Mouse (Mus musculus): ENCODE data around the gene Ddx6. TPM values are rescaled to one million over a fixed set of nuclear protein-coding genes. Genes with fewer than 3 reads are reported as not detected.
A peak's percentile ranks its signal among the peaks of the same experiment; 100 is the strongest.
"Not testable (repeated sequence)": the region's sequence is repeated elsewhere in the genome, so short reads cannot be mapped to it uniquely, and the experiment has no call there.

Ddx6 gene
- total RNA-seq (2021) = 100 to 1,000 TPM; 114 to 115 TPM

DNA sequence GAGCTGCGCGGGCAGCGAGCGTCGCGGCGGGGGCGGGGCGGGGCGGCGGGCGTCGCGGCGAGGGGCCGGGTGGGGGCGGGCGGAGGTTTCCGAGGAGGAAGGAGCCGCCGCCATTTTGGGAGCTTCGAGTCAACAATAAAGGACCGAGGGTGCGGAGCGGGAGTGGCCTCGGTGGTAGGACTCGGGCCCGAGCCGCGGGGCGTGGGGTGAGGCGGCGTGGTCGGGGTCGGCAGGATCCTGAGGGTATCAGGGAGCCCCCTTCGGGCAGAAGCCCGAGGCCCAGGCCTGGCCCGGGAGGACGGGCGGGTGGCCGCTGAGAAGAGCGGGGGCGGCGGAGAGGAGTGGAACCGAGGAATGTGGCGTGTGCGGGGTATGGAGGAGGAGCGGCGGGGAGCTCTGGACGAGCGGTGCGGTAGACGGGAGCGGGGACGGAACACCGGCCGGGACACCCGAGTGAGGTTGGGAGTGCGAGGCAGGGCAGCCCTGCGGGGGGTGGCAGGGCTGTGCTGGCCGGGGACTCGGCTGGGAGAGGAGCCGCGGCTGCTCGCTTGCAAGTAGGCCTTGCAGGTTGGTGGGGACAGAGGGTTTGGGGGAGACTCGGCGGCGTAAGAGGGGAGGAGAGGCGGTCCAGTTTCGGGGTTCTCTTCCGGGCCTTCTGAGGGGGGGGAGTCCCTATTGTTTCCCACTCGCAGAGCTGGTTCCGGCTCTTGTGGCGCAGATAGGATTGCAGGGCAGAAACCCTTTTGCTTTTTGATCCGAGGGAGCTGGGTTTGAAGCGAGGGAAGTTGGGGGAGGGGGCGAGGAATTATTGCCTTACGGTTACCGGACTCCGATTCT, at the start of gene Ddx6:
TSS of gene Ddx6 (plus strand) at position 114 of the 837 bp plus-strand sequence.
- DNase-seq (ENCODE audit: extremely low spot score in 1 of 2, low spot score in 2 of 2) = peak; percentile 51 to 89
- intact Hi-C loops (cut with DNase I) = loop anchor here (5.0 kb wide), 2 partner anchors 78 to 98 kb away; no protein-coding TSS in a partner anchor

DNA sequence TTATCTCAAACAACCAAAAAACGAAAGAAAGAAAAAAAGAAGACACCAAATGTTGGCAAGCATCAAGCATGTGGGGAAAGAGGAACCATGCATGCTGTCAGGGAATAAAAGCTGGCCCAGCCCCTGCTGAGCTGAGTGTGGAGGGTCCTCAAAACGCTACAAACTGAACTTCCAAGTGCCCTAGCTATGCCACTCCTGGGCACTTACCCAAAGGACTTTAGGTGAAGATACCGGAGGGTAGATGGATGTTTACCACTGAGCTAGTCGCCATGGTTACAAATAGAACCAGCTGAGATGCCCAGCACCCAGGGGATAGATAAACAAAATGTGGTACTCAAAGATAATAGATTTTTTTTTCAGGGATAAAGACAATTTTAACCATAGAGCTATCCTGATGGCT, 43.1 kb upstream of the Ddx6 start, which contains the start of gene Cxcr5:
TSS of gene Cxcr5 (minus strand) at position 281 of the 400 bp plus-strand sequence.
- intact Hi-C loops (cut with DNase I) = no loop called here
- no peak for DNase-seq (ENCODE audit: extremely low spot score in 1 of 2, low spot score in 2 of 2)

DNA sequence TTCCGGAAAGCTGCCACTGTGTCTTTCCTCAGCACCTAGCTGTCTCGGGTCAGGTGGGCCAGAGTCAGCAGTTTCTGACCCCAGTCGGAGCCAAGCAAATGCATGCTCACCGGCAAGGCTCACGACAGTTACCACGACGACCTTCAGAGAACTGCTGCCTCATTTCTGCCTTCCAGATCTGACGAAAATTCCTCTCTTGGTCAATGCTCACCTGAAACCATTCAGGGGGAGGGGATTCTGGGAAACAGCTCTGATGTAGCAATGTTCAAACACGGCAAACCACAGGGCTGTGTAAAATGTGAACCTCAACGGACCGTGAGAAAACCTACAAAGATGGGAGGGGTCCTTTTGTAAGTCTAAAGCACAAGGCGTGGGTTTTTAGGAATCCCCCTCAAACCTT, 41.8 kb upstream of the Ddx6 start:
- DNase-seq (ENCODE audit: extremely low spot score in 1 of 2, low spot score in 2 of 2) = no peak
- intact Hi-C loops (cut with DNase I) = no loop called here

DNA sequence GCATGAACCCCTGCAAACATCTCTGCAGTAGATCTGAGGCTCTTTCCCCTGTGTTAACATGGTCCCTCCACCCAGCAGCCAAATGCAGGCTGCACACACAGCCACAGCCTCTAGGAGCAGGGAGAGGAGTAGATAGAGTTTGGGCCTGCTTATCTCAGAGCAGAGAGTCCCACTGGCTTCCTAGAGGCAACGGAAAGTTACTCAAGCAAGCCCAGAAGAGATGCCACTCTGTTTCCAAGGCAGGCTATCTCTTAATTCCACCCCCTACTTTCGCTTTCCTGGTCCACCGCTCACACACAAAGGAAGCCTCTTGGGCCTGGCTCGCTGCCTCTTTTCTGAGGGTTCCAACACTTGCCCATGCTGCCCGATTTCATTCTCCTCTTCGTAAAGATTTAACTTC, 39.3 kb upstream of the Ddx6 start:
- intact Hi-C loops (cut with DNase I) = no loop called here
- no peak for DNase-seq (ENCODE audit: extremely low spot score in 1 of 2, low spot score in 2 of 2)

DNA sequence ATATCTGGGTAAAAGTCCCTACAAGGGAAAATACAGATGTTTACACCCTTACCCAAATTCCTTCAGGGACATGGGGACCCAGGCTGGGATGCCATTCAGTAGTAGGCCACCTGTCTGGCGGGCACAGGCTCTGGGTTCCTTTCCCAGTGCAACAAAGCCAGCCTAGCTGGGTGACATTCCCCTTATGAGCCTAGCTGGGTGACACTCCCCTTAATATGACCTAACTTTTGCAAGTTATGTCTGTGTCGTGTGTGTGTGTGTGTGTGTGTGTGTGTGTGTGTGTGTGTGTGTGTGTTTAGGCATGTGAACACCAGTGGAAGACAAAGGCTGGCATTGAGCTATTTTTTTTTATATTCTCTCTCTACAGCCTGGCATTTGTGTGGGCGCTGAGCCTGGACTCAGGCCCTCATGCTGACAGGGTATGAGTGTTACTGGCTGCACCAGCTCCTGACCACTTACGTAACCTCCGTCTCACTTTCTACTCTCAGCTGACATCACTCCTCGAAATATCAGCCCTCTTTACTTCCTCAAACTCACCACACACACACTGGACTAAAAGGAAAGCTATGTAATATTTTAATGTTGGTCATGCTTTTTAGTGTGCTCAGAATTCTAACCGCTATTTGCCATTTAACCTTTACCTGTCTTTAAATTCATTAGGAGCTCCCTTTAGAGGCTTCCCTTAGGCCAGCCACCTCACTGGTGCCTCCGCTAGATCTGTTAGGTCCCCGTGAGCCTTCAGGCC, 37.2 kb upstream of the Ddx6 start:
- DNase-seq (ENCODE audit: extremely low spot score in 1 of 2, low spot score in 2 of 2) = no peak
- intact Hi-C loops (cut with DNase I) = no loop called here

DNA sequence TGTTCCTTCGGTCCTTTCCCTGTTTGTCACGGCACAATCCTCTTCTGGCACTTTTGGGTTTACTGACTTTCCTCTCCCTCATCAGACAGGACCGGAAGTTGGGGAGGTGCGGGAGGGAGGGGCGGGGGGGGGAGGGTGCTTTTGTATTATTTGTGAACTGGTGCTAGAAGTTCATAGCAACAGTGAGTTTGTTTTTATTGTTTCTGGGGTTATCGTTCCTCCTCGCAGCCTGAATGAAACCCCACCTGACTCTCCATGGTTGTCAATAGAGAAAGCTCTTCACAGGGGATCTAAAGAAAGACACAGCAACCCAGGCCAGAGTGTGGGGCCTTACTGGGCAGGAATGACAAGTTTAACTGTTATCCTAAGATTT, 36.6 kb upstream of the Ddx6 start:
- intact Hi-C loops (cut with DNase I) = no loop called here
- no peak for DNase-seq (ENCODE audit: extremely low spot score in 1 of 2, low spot score in 2 of 2)

DNA sequence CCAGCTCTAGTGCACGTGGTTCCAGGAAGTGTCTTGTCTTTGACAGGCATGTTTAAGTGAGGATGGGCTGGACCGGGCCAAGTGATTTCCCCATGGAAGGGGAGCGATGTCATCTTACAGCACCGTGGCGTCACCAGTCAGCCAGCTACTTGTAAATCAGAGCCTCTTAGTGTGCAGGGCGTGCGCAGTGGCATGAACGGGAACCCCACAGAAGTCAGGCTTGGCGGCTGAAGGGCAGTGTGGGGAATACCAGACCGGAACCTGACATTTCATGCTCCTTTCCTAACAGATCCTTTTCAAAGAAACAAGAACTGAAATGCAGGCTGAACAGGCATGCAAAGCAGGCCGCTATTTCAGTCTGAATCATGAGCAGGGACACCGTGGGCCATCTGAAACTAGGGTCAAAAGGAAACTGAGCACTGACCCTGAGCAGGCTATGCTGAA, 33.7 kb upstream of the Ddx6 start:
- no peak for DNase-seq (ENCODE audit: extremely low spot score in 1 of 2, low spot score in 2 of 2)
- intact Hi-C loops (cut with DNase I) = no loop called here

DNA sequence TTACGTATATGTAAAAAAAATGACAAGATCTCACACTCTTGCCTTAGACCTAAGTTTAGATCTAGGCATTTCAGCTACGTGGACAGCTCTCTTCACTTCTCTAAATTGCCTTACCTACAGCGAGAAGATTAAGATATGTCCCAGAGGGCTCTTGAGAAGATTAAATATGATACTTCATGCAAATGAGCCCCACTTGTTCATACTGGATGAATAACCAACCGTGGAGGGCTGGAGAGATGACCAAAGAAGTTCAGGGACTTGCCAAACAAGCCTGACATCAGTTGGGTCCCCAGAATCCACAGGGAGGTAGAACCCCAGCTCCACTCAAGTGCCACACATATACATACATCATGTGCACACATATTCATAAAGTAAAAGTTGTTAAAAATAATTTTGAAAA, 31.4 kb upstream of the Ddx6 start:
- intact Hi-C loops (cut with DNase I) = no loop called here
- no peak for DNase-seq (ENCODE audit: extremely low spot score in 1 of 2, low spot score in 2 of 2)

DNA sequence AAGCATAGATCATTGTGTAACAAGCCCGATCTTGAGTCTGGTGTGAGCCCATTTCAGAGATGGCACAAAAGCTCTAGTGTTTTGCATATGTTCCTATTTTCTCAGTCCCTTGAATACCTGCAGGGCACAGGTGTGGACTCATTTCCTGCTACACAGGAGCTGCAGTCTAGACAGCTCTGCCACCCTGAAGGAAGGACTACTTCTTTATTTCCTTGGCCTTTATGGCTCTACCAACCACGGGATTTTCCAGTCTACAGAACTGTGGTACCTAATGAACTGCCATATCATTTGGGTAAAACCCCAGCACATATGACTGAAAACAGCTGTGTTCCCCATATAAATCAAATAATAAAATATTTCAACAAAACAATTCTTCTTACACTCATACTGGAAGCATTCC, 29.6 kb upstream of the Ddx6 start:
- intact Hi-C loops (cut with DNase I) = no loop called here
- DNase-seq (ENCODE audit: extremely low spot score in 1 of 2, low spot score in 2 of 2) = no peak

DNA sequence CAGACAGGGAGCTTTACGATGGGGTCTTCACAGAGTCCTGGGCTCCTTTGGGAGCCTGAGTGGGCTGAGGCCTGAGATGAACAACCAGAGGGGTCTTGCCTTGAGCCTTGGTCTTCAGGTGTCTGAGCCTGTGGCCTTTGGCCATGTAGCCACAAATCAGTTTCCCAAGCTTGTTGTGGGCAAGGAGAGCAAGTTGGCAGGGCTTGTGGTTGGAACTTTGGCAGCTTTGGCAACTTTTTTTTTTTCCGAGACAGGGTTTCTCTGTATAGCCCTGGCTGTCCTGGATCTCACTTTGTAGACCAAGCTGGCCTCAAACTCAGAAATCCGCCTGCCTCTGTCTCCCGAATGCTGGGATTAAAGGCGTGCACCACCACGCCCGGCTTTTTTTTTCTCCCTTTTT, 28.6 kb upstream of the Ddx6 start:
- intact Hi-C loops (cut with DNase I); DNase-seq (ENCODE audit: extremely low spot score in 1 of 2, low spot score in 2 of 2): not testable (repeated sequence)

DNA sequence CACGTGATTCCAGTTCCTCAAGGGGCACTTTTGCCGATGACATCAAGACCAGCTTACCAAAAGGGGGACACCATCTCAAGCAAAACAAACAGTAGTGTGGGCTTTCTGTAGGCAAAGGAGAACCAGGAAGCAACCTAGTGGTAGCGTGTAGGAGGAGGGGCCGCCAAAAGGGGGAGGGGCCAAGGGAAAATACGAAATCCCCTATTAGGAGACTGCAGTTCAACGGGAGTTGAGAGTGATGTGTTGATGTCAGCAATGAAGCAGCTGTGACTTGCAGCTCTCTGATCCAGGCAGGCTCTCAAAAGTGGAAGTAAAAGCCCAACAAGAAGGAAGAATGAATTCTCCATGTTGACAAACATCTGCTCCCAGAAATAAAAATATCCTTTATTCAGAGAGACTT, 25.3 kb upstream of the Ddx6 start:
- peak in 1 of 2 experiments; percentile 57 for DNase-seq (ENCODE audit: extremely low spot score in 1 of 2, low spot score in 2 of 2)
- intact Hi-C loops (cut with DNase I) = no loop called here

DNA sequence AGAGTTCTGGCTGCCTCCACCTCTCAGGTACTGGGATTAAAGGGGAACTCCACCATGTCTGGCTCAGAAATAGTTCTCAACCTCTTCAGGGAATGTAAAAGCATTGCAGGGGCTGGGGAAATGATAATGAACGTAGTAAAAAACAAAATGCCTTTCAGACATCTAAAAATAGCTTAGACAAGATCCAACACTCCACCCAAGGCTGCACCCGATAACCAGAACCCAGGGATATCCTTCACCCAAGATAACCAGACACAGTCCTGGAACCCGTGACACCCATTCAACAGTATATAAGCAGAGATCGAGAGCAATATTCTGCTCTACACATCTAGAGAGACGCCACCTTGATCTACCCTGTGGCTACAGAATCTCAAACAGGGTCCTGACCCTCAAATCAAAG, 24.6 kb upstream of the Ddx6 start:
- DNase-seq (ENCODE audit: extremely low spot score in 1 of 2, low spot score in 2 of 2) = no peak
- intact Hi-C loops (cut with DNase I) = no loop called here

DNA sequence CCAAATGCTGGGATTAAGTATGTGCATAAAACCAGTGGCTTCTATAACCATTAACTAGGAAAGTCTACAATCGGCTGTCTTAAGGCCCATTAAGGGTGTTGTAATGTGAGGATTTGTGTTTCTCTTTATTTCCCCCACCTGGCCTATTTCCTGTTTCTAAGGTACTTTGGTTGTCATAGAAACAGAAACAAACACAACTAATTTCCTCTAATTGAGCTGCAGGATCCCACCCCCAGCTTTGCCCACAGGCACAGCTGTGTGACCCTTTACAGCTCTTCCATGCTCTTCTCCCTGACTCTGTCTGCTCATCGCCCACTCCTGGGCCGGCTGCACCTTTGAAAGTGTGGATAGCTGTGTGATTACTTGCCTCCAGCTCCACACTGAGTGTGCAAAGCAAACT, 23.3 kb upstream of the Ddx6 start:
- no peak for DNase-seq (ENCODE audit: extremely low spot score in 1 of 2, low spot score in 2 of 2)
- intact Hi-C loops (cut with DNase I) = no loop called here

DNA sequence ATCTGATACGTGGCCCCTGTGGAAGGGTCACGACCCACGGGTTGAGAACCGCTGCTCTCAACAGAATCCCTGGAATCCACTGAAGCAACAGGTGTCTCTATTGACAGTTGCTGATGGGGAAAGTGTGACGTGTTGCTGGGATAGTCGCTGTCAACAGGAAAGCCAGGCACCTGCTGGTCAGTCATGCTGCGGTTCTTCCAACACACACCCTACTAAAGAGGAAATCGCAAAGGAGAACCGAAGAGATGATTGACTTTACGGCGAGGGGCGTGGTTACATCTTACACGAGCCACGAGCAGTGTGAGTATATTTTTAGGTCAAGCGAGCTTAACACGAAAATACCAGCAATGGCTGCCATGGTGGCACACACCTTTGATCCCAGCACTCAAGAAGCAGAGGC, 22.3 kb upstream of the Ddx6 start:
- intact Hi-C loops (cut with DNase I) = no loop called here
- DNase-seq (ENCODE audit: extremely low spot score in 1 of 2, low spot score in 2 of 2) = no peak

DNA sequence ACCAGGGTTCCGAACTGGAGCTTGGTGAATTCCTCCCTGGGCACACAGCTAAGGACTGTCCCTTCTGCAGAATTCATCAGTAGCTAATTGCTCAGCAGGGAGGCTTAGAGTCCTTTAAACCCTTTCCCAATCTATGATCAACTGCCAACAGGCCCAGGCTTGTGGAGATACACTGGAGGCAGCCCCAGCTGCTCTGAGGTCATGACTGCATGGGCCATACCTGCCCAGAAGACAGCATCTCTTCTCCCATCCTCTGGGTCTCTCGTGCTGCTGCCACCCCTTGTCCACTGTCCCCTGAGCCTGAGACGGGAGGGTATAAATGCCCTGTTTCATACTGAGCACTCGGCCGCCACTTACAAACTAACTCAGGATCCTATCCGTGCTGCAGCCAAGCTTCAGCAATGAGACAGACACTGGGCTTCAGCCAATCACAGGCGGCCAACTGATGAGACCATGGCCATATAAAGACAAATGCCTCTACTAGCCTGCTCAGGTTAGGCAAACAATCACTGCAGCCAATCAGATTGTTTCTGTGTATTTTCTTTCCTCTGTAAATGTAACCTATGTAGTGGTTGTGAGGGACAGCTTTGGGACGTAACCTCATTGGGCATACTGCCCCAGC, 17.9 kb upstream of the Ddx6 start:
- no peak for DNase-seq (ENCODE audit: extremely low spot score in 1 of 2, low spot score in 2 of 2)
- intact Hi-C loops (cut with DNase I) = no loop called here

DNA sequence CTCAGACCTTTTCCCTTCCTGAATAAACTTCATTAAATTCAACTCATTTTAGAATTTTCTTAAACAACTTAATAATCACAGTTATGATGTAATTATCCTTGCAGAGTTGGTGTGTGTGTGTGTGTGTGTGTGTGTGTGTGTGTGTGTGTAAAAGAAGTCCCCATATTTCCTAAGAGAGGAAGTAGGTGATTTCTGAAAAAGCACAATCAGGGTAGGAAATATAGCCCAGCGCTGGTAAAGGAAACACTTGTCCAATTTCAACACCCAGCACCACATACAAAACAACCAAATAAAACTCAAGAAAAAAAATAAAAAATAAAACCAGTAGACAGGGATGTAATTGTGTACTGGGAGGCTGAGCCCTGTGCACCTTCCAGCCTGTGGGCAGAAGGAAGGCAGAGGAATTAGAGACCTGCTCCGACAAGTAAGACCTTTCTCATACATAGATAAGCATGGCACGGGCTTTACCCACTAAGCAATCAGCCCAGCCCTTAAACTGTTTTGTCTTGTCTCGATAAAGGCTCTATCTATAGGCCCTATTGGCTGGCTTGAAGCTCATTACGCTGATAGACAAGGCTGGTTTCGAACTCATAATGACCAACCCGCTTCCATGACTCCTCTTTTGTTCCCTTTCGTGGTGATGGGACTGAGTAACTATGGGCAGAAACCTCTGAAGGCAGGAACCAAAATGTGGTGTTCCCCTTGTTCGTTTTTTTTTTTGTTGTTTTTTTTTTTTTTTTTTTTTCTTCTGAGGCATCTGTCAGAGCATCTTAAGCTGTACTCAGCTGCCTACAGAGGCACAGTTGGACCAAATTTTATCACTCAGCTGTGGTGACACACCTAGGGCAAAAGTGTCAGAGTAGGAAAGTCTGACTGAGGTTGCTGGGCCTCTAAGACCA, 17.2 kb upstream of the Ddx6 start:
- DNase-seq (ENCODE audit: extremely low spot score in 1 of 2, low spot score in 2 of 2) = no peak
- intact Hi-C loops (cut with DNase I) = no loop called here

DNA sequence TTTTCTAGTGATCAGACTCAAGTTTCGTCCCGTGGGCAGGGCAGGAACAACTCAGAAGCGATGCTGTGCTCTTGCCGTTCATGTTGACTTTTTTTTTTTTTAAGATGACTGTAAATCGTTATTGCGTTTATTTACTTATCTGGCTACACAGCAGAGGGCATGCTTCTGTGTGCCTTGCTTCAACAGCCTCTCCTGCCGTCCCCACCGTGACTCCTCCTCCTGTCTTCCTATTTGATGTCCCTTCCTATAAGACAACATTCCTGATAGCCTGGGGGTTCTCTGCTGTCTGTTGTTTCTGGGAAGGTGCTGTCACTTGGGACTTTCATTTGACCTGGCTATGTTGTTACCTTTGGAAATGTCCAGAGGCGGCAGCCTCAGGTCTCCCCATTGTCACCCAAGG, 16.1 kb upstream of the Ddx6 start:
- DNase-seq (ENCODE audit: extremely low spot score in 1 of 2, low spot score in 2 of 2) = no peak
- intact Hi-C loops (cut with DNase I) = no loop called here

DNA sequence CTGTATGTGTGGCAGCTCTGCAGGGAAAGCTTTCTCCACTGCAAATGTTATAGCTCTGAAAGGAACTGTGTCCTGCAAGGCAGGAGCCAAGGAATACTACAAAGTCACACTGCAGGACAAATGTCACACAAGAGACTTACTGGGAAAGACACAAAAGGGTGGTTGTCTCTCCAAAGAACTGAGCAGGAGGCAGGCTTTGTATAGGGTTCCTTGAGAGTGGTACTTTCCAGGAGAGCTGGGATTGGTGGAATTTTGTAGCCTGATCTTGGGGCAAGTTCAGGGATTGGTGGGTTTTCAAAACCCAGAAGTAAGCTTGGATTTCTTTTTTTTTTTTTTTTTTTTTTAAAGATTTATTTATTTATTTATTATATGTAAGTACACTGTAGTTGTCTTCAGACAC, 15.6 kb upstream of the Ddx6 start:
- DNase-seq (ENCODE audit: extremely low spot score in 1 of 2, low spot score in 2 of 2) = no peak
- intact Hi-C loops (cut with DNase I) = no loop called here

DNA sequence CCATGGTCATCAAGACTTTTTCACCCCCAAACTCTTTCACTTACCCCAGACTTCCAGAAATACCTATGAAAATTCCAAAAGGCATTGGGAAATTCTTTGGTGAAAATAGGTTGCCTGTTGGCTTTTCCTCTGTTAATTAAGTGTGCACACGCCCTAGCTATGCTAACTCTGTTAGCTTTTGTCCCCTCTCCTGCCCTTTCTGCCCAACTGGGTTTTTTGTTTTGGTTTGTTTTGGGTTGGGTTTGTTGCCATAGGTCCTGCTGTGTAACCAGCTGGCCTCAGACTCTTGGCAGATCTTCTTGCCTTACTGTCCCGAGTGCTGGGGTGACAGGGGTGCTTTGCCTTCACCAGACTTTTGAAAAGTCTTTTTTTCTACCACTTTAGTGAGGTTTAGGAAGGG, 13.7 kb upstream of the Ddx6 start:
- DNase-seq (ENCODE audit: extremely low spot score in 1 of 2, low spot score in 2 of 2) = no peak
- intact Hi-C loops (cut with DNase I) = no loop called here

Measured in left cerebral cortex, postnatal 10 days (tissue).